Mouse (Mus musculus): Measurements from ENCODE around the gene Hoxa4. TPM values are rescaled to one million over a fixed set of nuclear protein-coding genes. Genes with fewer than 3 reads are reported as not detected.

Gene Hoxa4
- polyA plus RNA-seq, 1 experiment = not detected

DNA sequence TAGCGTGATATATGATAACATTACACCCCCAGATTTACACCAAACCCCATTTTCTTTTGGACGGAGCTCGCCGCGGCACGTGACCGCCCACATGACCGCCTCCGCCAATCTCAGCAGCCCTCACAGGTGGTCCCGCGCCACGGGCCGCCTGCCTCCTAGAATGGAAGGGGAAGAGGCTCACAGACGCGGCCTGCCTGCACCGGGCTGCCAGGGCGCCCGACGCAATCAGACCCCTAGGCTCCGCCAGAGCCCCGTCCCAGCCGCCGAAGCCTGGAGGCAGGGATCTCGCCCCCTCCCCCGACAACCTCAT, 25.9 kb upstream of the Hoxa4 start:
- H3K4me1 ChIP-seq (ENCODE audit: control insufficient read depth, insufficient read depth, low read length) = no peaks in the 10 kb centered on the region
- no peak for TF ChIP-seq POLR2A (IDR thresholded peaks at IDR 0.05; ENCODE audit: extremely low read depth, insufficient read depth, low read length)
- no peak for TF ChIP-seq CTCF (IDR thresholded peaks at IDR 0.05; ENCODE audit: extremely low read depth, insufficient read depth, low read length)
- no peak overlapping the region for H3K4me3 ChIP-seq (ENCODE audit: insufficient read depth, low read length)

DNA sequence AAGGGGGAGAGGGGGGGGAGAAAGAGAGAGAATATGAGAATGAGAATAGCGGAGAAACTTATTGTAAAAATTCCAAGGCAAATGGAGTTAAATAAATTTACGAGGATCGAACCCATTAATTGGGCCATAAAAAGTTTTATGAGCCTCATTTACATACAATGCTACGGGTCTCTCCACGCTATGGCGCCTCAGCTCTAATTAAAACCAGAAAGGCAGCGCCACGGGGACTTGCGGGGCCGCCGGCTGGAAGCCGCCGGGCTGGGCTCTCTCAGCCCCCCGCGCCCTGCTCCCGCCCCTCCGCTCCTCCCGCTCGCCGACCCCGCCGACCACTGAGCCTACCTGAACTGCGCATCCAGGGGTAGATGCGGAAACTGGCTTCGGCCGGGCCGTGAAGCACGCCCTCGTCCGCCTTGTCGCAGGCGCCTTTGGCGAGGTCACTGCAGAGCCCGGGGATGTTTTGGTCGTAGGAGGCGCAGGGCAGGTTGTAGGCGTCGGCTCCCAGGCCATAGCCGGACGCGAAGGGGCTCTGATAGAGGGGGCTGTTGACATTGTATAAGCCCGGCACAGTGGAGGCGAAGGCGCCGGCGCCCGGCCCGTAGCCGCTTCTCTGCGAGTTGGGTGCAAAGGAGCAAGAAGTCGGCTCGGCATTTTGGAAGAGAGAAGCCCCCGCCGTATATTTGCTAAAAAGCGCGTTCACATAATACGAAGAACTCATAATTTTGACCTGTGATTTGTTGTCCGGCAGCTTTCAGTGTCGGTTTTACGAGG, 25.3 kb upstream of the Hoxa4 start:
- Histone ChIP-seq H3K4me3 (ENCODE audit: insufficient read depth, low read length) (no peak overlapping the region), H3K4me1 (ENCODE audit: control insufficient read depth, insufficient read depth, low read length) (no peaks in the 10 kb centered on the region), H3K27ac (ENCODE audit: insufficient read depth, low read length) (no peak overlapping the region)
- TF ChIP-seq POLR2A (IDR thresholded peaks at IDR 0.05; ENCODE audit: extremely low read depth, insufficient read depth, low read length) = no peak
- TF ChIP-seq CTCF (IDR thresholded peaks at IDR 0.05; ENCODE audit: extremely low read depth, insufficient read depth, low read length) = no peak

More for the DNA sequence above, 25.9 kb upstream of the Hoxa4 start:
- no peak overlapping the region for H3K27ac ChIP-seq (ENCODE audit: insufficient read depth, low read length)

DNA sequence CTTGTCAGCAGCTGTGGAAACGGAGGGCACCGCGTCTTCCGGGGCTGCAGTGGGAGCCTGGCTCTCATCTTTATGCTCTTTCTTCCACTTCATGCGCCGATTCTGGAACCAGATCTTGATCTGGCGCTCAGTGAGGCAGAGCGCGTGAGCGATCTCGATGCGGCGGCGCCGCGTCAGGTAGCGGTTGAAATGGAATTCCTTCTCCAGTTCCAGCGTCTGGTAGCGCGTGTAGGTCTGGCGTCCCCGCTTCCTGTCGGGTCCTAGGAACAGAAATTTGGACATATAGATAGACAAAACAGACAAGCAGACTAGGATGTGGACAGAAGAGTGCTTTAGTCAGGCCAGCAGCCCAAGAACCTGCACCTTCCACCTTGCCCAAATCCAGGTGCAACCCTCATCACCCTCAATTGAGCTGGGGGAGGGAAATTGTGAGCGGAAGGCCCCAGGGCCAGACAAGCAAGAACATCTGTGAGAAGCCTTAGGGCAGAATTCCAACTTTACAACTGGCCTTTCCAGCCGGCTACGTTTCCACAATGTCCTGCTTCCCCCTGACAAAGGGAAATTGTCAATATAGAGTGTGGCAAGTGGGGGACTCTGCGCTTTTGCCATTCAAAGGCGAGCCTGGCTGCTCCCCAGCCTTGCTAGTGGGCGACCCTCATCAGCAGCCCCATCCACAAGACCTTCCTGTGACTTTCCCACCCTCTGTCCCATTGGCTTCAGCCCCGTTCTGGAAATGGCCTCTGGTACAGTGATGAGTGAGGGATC, 24.4 kb upstream of the Hoxa4 start:
- Histone ChIP-seq H3K4me3 (ENCODE audit: insufficient read depth, low read length) (no peak overlapping the region), H3K27ac (ENCODE audit: insufficient read depth, low read length) (no peak overlapping the region), H3K4me1 (ENCODE audit: control insufficient read depth, insufficient read depth, low read length) (no peaks in the 10 kb centered on the region)
- TF ChIP-seq POLR2A (IDR thresholded peaks at IDR 0.05; ENCODE audit: extremely low read depth, insufficient read depth, low read length) (no peak), CTCF (IDR thresholded peaks at IDR 0.05; ENCODE audit: extremely low read depth, insufficient read depth, low read length) (no peak)

DNA sequence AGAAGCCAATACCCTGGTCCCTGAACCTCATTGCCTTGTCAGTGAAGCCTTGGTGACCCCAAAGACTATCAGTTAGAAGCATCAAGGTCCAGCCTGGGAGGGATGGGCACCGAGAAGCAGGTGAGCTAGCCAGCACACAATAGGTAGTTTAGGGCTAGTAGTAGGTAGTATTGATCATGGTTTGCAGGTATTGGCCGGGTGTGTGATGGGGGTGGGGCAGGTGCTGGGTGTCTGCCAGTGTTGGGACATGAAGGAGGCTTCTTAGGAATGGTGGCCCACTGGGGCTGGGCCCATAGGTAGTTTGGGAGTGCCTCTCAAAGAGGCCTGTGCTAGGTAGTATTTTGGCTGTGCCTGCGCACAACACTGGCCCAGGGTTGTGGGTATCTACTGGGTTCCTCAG, 23.5 kb upstream of the Hoxa4 start:
- TF ChIP-seq POLR2A (IDR thresholded peaks at IDR 0.05; ENCODE audit: extremely low read depth, insufficient read depth, low read length) (no peak), CTCF (IDR thresholded peaks at IDR 0.05; ENCODE audit: extremely low read depth, insufficient read depth, low read length) (no peak)
- Histone ChIP-seq H3K27ac (ENCODE audit: insufficient read depth, low read length) (no peak overlapping the region), H3K4me1 (ENCODE audit: control insufficient read depth, insufficient read depth, low read length) (no peaks in the 10 kb centered on the region), H3K4me3 (ENCODE audit: insufficient read depth, low read length) (no peak overlapping the region)

DNA sequence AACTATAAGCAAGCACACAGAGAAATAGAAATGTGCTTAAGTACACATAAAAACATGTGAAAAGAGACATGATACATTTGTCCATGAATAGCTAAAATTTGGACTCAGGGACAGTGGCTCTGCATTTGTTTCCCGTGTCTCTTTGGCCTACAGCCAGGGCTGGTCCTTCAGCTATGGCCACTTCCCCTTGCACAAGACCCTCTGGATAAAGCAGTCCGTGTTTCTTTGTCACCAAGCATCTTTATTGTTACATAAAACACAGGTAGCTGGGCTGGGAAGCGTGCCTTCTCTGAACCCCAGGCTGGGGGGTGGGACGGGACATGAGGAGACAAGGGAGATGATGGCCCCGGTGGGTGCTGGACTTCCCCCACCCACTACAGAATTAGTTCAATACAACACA, 22.7 kb upstream of the Hoxa4 start:
- H3K4me1 ChIP-seq (ENCODE audit: control insufficient read depth, insufficient read depth, low read length) = no peaks in the 10 kb centered on the region
- H3K27ac ChIP-seq (ENCODE audit: insufficient read depth, low read length) = no peak overlapping the region
- TF ChIP-seq CTCF (IDR thresholded peaks at IDR 0.05; ENCODE audit: extremely low read depth, insufficient read depth, low read length) (no peak), POLR2A (IDR thresholded peaks at IDR 0.05; ENCODE audit: extremely low read depth, insufficient read depth, low read length) (no peak)
- H3K4me3 ChIP-seq (ENCODE audit: insufficient read depth, low read length) = no peak overlapping the region

DNA sequence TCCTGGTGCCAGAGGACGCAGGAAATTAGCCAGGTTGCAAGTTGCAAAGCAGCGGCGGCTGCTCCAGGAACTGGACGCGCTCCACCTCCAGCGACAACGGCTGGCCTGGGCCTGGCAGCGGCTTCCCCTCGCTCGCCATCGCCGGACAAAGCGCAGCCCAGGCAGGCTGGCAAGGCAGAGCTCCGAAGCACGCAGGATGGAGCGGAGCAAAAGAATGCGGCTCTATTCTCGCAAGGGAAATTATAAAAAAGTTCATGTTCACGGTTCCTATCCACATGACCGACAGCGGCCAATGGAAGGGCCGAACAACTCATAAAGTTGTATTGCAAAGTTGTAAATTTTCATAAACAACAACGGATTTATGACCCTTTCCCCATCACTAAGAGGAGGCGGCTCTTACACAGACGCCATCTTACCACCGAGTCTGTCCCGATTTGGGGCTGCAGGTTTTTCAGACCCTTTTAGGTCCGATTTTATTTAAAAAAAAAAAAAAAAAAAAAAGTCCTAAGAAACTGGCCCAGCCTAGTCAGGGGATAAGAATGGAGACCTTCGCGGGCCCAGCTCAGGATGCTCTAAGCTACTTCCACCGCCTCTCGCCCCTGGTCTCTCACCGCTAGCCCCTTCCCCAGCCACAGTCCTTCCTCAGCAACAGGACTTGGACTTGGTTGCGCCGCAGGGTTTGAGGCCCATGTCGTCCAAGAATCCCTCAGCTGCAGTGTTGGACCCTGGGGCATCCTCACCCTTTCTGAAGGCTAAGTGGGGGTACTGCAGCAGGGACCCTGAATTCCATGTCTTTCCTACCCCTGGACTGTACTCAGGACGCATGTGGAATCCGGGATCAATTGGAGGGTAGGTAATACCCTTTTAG, 21.8 kb upstream of the Hoxa4 start, which contains the start of the genes Hoxa3 and Gm28308:
TSS of gene Hoxa3 (minus strand) at position 218 of the 868 bp plus-strand sequence.
TSS of gene Gm28308 (minus strand) at position 221 of the 868 bp plus-strand sequence.
- Histone ChIP-seq H3K4me1 (ENCODE audit: control insufficient read depth, insufficient read depth, low read length) (no peaks in the 10 kb centered on the region), H3K4me3 (ENCODE audit: insufficient read depth, low read length) (no peak within 1 kb of the TSS), H3K27ac (ENCODE audit: insufficient read depth, low read length) (no peak within 1 kb of the TSS)
- no peak for TF ChIP-seq POLR2A (IDR thresholded peaks at IDR 0.05; ENCODE audit: extremely low read depth, insufficient read depth, low read length)
- no peak for TF ChIP-seq CTCF (IDR thresholded peaks at IDR 0.05; ENCODE audit: extremely low read depth, insufficient read depth, low read length)

DNA sequence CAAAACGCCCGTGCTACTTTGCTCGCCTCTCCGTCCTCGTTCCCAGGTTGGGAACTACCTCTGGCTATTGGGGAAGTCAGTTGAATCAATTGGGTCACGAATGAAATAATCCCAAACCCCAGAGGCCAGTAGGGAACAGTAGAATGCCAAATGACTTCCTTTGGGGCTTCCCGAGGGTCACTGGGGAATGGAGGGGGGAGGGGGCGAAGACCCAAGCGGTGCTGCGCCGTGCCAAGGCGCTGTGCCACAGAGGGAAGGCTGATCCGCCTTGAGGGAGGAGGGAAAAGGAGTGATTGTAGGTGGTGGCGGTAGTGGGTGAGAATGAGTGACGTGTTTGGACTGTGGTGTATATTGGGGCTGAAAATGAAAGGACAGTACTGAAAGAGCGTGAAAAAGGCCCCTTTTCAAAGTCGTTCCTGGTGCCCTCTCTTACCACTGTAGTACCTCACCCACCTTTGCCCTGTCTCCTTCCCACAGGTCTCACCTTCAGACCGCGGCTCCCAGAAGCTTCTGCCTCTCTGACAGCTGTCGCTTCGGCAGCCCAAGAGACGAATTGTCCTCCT, 21.1 kb upstream of the Hoxa4 start:
- TF ChIP-seq CTCF (IDR thresholded peaks at IDR 0.05; ENCODE audit: extremely low read depth, insufficient read depth, low read length) (no peak), POLR2A (IDR thresholded peaks at IDR 0.05; ENCODE audit: extremely low read depth, insufficient read depth, low read length) (no peak)
- Histone ChIP-seq H3K4me3 (ENCODE audit: insufficient read depth, low read length) (no peak overlapping the region), H3K27ac (ENCODE audit: insufficient read depth, low read length) (no peak overlapping the region), H3K4me1 (ENCODE audit: control insufficient read depth, insufficient read depth, low read length) (no peaks in the 10 kb centered on the region)

DNA sequence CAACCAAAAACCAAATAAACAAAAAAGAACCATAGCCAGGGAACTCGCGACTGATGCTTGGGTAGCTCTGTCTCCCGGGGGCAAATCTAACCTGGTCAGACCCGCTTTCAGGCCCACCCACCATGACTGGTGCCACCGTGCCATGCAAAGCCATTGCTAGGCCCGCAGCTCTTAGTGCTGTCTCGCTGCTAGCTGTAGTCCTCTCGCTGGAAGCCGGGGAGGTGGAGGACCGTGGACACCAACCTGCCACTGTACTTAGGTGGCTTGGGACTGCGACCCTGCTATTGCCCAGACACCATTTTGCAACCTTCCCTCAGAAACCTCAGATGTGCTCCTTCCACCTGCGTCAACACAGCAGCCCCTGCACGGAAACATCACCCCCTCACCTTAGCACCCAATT, 20.4 kb upstream of the Hoxa4 start:
- H3K27ac ChIP-seq (ENCODE audit: insufficient read depth, low read length) = no peak overlapping the region
- TF ChIP-seq CTCF (IDR thresholded peaks at IDR 0.05; ENCODE audit: extremely low read depth, insufficient read depth, low read length) = no peak
- TF ChIP-seq POLR2A (IDR thresholded peaks at IDR 0.05; ENCODE audit: extremely low read depth, insufficient read depth, low read length) = no peak
- no peak overlapping the region for H3K4me3 ChIP-seq (ENCODE audit: insufficient read depth, low read length)
- H3K4me1 ChIP-seq (ENCODE audit: control insufficient read depth, insufficient read depth, low read length) = no peaks in the 10 kb centered on the region
